Mouse (Mus musculus): ENCODE measurements around the gene Marco. TPM values are rescaled to one million over a fixed set of nuclear protein-coding genes. Genes with fewer than 3 reads are reported as not detected.

The Marco gene
- polyA plus RNA-seq, 1 experiment from 2014 or later = not detected

GRCm38 (mm10) chr1:120459032-120459431 is 45.8 kb downstream of the Marco start:
- ATAC-seq (ENCODE audit: low FRiP score, low TSS enrichment) (no peak), DNase-seq (peak; percentile 9)
- H3K4me1 ChIP-seq (ENCODE audit: control insufficient read depth, insufficient read depth, low read length) = no peaks in the 10 kb centered on the region
- H3K27ac ChIP-seq (replicated peaks; ENCODE audit: low read depth, low read length) = no peak overlapping the region
- WGBS = 36% methylated on average over 6 of the region's 6 CpGs
- no peaks in the 10 kb centered on the region for H3K36me3 ChIP-seq (ENCODE audit: control insufficient read depth, insufficient read depth, low read length)
- H3K9ac ChIP-seq (replicated peaks; ENCODE audit: low read length) = no peak overlapping the region
- H3K27me3 ChIP-seq (ENCODE audit: control insufficient read depth, insufficient read depth, low read length) = no peaks in the 10 kb centered on the region
- no peak overlapping the region for H3K4me3 ChIP-seq (replicated peaks; ENCODE audit: low read depth, low read length)
- H3K9me3 ChIP-seq (ENCODE audit: control insufficient read depth, low read length) = no peaks in the 10 kb centered on the region
- H3K4me2 ChIP-seq (ENCODE audit: low read length) = no peak overlapping the region

- Histone ChIP-seq H3K36me3 (ENCODE audit: control insufficient read depth, insufficient read depth, low read length) (no peaks in the 10 kb centered on the region), H3K4me1 (ENCODE audit: control insufficient read depth, insufficient read depth, low read length) (no peaks in the 10 kb centered on the region), H3K9me3 (ENCODE audit: control insufficient read depth, low read length) (no peaks in the 10 kb centered on the region), H3K4me2 (ENCODE audit: low read length) (no peak overlapping the region), H3K9ac (replicated peaks; ENCODE audit: low read length) (no peak overlapping the region), H3K27ac (replicated peaks; ENCODE audit: low read depth, low read length) (no peak overlapping the region), H3K4me3 (replicated peaks; ENCODE audit: low read depth, low read length) (no peak overlapping the region), H3K27me3 (ENCODE audit: control insufficient read depth, insufficient read depth, low read length) (no peaks in the 10 kb centered on the region)
- no peak for ATAC-seq (ENCODE audit: low FRiP score, low TSS enrichment)
- 16% methylated on average over 5 of the region's 5 CpGs for WGBS
- DNase-seq = peak; percentile 5
Observed at GRCm38 (mm10) chr1:120458524-120458923, 46.3 kb downstream of the Marco start.

- 85% methylated on average over 9 of the region's 9 CpGs for WGBS
- Histone ChIP-seq H3K4me1 (ENCODE audit: control insufficient read depth, insufficient read depth, low read length) (no peaks in the 10 kb centered on the region), H3K36me3 (ENCODE audit: control insufficient read depth, insufficient read depth, low read length) (no peaks in the 10 kb centered on the region), H3K4me2 (ENCODE audit: low read length) (no peak overlapping the region), H3K27ac (replicated peaks; ENCODE audit: low read depth, low read length) (no peak overlapping the region), H3K9ac (replicated peaks; ENCODE audit: low read length) (no peak overlapping the region), H3K9me3 (ENCODE audit: control insufficient read depth, low read length) (no peaks in the 10 kb centered on the region), H3K27me3 (ENCODE audit: control insufficient read depth, insufficient read depth, low read length) (no peaks in the 10 kb centered on the region), H3K4me3 (replicated peaks; ENCODE audit: low read depth, low read length) (no peak overlapping the region)
- no peak for DNase-seq
- no peak for ATAC-seq (ENCODE audit: low FRiP score, low TSS enrichment)
Observed at GRCm38 (mm10) chr1:120451486-120452270, 53.1 kb downstream of the Marco start.

- DNase-seq (no peak), ATAC-seq (ENCODE audit: low FRiP score, low TSS enrichment) (no peak)
- Histone ChIP-seq H3K27me3 (ENCODE audit: control insufficient read depth, insufficient read depth, low read length) (no peaks in the 10 kb centered on the region), H3K4me2 (ENCODE audit: low read length) (no peak overlapping the region), H3K9me3 (ENCODE audit: control insufficient read depth, low read length) (no peaks in the 10 kb centered on the region), H3K4me3 (replicated peaks; ENCODE audit: low read depth, low read length) (no peak overlapping the region), H3K36me3 (ENCODE audit: control insufficient read depth, insufficient read depth, low read length) (no peaks in the 10 kb centered on the region), H3K9ac (replicated peaks; ENCODE audit: low read length) (no peak overlapping the region), H3K27ac (replicated peaks; ENCODE audit: low read depth, low read length) (no peak overlapping the region), H3K4me1 (ENCODE audit: control insufficient read depth, insufficient read depth, low read length) (no peaks in the 10 kb centered on the region)
- WGBS = 71% methylated on average over 2 of the region's 2 CpGs
Observed at GRCm38 (mm10) chr1:120449662-120450061, 55.2 kb downstream of the Marco start.

GRCm38 (mm10) chr1:120443228-120443639 is 61.6 kb downstream of the Marco start:
- H3K4me2 ChIP-seq (ENCODE audit: low read length) = no peak overlapping the region
- no peaks in the 10 kb centered on the region for H3K4me1 ChIP-seq (ENCODE audit: control insufficient read depth, insufficient read depth, low read length)
- H3K27ac ChIP-seq (replicated peaks; ENCODE audit: low read depth, low read length) = no peak overlapping the region
- no peak overlapping the region for H3K9ac ChIP-seq (replicated peaks; ENCODE audit: low read length)
- ATAC-seq (ENCODE audit: low FRiP score, low TSS enrichment) = no peak
- H3K4me3 ChIP-seq (replicated peaks; ENCODE audit: low read depth, low read length) = no peak overlapping the region
- no peaks in the 10 kb centered on the region for H3K27me3 ChIP-seq (ENCODE audit: control insufficient read depth, insufficient read depth, low read length)
- DNase-seq = no peak
- H3K36me3 ChIP-seq (ENCODE audit: control insufficient read depth, insufficient read depth, low read length) = no peaks in the 10 kb centered on the region
- no peaks in the 10 kb centered on the region for H3K9me3 ChIP-seq (ENCODE audit: control insufficient read depth, low read length)
- 89% methylated on average over 3 of the region's 3 CpGs for WGBS

GRCm38 (mm10) chr1:120441587-120441986 is 63.2 kb downstream of the Marco start:
- Histone ChIP-seq H3K27ac (replicated peaks; ENCODE audit: low read depth, low read length) (no peak overlapping the region), H3K36me3 (ENCODE audit: control insufficient read depth, insufficient read depth, low read length) (no peaks in the 10 kb centered on the region), H3K27me3 (ENCODE audit: control insufficient read depth, insufficient read depth, low read length) (no peaks in the 10 kb centered on the region), H3K9me3 (ENCODE audit: control insufficient read depth, low read length) (no peaks in the 10 kb centered on the region), H3K4me3 (replicated peaks; ENCODE audit: low read depth, low read length) (no peak overlapping the region), H3K9ac (replicated peaks; ENCODE audit: low read length) (no peak overlapping the region), H3K4me1 (ENCODE audit: control insufficient read depth, insufficient read depth, low read length) (no peaks in the 10 kb centered on the region), H3K4me2 (ENCODE audit: low read length) (no peak overlapping the region)
- DNase-seq (no peak), ATAC-seq (ENCODE audit: low FRiP score, low TSS enrichment) (no peak)
- WGBS = 9% methylated on average over 2 of the region's 2 CpGs

- 95% methylated on average over 5 of the region's 5 CpGs for WGBS
- DNase-seq = no peak
Observed at GRCm38 (mm10) chr1:120435591-120435990, 69.2 kb downstream of the Marco start.

GRCm38 (mm10) chr1:120430171-120430570 is 74.7 kb downstream of the Marco start:
- no peak overlapping the region for H3K27ac ChIP-seq (replicated peaks; ENCODE audit: low read depth, low read length)
- DNase-seq = no peak
- 83% methylated on average over 5 of the region's 5 CpGs for WGBS

More at GRCm38 (mm10) chr1:120435591-120435990, 69.2 kb downstream of the Marco start:
- Histone ChIP-seq H3K4me2 (ENCODE audit: low read length) (no peak overlapping the region), H3K4me3 (replicated peaks; ENCODE audit: low read depth, low read length) (no peak overlapping the region), H3K9me3 (ENCODE audit: control insufficient read depth, low read length) (no peaks in the 10 kb centered on the region), H3K9ac (replicated peaks; ENCODE audit: low read length) (no peak overlapping the region), H3K36me3 (ENCODE audit: control insufficient read depth, insufficient read depth, low read length) (no peaks in the 10 kb centered on the region), H3K27me3 (ENCODE audit: control insufficient read depth, insufficient read depth, low read length) (no peaks in the 10 kb centered on the region), H3K27ac (replicated peaks; ENCODE audit: low read depth, low read length) (no peak overlapping the region), H3K4me1 (ENCODE audit: control insufficient read depth, insufficient read depth, low read length) (no peaks in the 10 kb centered on the region)
- no peak for ATAC-seq (ENCODE audit: low FRiP score, low TSS enrichment)

GRCm38 (mm10) chr1:120425587-120425986 is 79.2 kb downstream of the Marco start:
- H3K9me3 ChIP-seq (ENCODE audit: control insufficient read depth, low read length) = no peaks in the 10 kb centered on the region
- no peak overlapping the region for H3K4me2 ChIP-seq (ENCODE audit: low read length)
- no peaks in the 10 kb centered on the region for H3K27me3 ChIP-seq (ENCODE audit: control insufficient read depth, insufficient read depth, low read length)
- no peak overlapping the region for H3K27ac ChIP-seq (replicated peaks; ENCODE audit: low read depth, low read length)
- H3K9ac ChIP-seq (replicated peaks; ENCODE audit: low read length) = no peak overlapping the region
- H3K36me3 ChIP-seq (ENCODE audit: control insufficient read depth, insufficient read depth, low read length) = no peaks in the 10 kb centered on the region
- H3K4me3 ChIP-seq (replicated peaks; ENCODE audit: low read depth, low read length) = no peak overlapping the region
- 0 out of 2 replicates have a peak, but pooled peaks cover 6% of the 10 kb centered on the region for H3K4me1 ChIP-seq (ENCODE audit: control insufficient read depth, insufficient read depth, low read length)
- WGBS = 75% methylated on average over 8 of the region's 8 CpGs
- ATAC-seq (ENCODE audit: low FRiP score, low TSS enrichment) (no peak), DNase-seq (peak; percentile 4)

More at GRCm38 (mm10) chr1:120430171-120430570, 74.7 kb downstream of the Marco start:
- H3K36me3 ChIP-seq (ENCODE audit: control insufficient read depth, insufficient read depth, low read length) = no peaks in the 10 kb centered on the region
- no peak for ATAC-seq (ENCODE audit: low FRiP score, low TSS enrichment)
- no peaks in the 10 kb centered on the region for H3K27me3 ChIP-seq (ENCODE audit: control insufficient read depth, insufficient read depth, low read length)
- no peaks in the 10 kb centered on the region for H3K9me3 ChIP-seq (ENCODE audit: control insufficient read depth, low read length)
- H3K9ac ChIP-seq (replicated peaks; ENCODE audit: low read length) = no peak overlapping the region
- H3K4me2 ChIP-seq (ENCODE audit: low read length) = no peak overlapping the region
- 0 out of 2 replicates have a peak, but pooled peaks cover 2% of the 10 kb centered on the region for H3K4me1 ChIP-seq (ENCODE audit: control insufficient read depth, insufficient read depth, low read length)
- H3K4me3 ChIP-seq (replicated peaks; ENCODE audit: low read depth, low read length) = no peak overlapping the region
